Mouse (Mus musculus): ENCODE data around the gene Med7.
A peak's percentile ranks its signal among the peaks of the same experiment; 100 is the strongest.

Gene Med7

DNA sequence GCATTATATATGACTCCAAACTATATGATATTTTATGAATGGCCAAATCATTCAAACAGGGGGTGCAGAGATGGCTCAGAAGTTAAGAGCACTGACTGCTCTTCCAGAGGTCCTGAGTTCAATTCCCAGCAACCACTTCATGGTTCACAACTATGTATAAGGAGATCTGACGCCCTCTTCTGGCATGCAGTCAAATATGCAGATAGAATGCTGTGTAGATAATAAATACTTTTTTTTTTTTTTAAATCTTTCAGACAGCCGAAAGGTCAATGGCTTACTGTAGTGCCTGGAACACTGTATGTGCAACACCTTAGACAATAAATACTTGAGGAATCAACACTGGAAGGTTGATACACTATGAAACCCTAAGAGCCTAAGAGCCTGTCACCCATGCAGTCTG, 6.6 kb upstream of the Med7 start:
- DNase-seq (ENCODE audit: low read depth) = no peak

DNA sequence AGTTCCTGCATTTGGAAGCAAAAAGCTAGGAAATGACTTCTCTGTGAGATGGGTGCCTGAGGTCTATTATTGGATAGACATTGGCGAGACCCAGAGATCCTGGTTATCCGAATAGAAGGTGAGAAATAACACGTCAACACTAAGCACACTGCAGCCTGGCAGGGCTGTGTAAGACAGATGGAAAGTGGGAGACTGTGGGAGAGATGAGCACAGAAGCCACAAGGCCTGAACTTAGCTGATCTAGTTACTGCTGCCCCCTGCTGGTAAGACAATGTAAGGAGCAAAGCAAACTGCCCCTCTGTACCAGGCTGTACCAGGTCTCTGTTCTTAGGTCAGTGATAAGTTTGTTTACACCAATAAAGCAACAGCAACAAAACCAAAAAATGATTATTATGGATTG, 5.6 kb upstream of the Med7 start:
- peak; percentile 91 for DNase-seq (ENCODE audit: low read depth)

DNA sequence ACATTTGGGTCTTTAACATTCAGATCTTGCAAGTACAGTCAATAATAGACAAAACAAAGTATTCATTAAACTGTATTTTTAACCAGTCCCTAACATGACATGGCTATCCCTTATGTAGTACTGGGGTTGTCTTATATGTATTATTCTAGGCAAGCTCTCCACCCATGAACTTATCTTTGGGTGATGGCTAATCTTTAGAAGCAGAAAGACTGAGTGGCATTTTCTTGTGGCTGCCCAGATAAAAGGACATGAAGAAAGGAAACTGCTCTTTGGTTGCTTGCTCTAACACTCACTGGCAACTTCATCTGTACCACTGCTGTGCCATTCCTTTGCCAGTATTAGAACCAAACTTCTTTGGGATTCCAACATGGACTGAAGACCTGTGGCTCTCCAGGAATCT, 1.4 kb upstream of the Med7 start:
- DNase-seq (ENCODE audit: low read depth) = no peak

DNA sequence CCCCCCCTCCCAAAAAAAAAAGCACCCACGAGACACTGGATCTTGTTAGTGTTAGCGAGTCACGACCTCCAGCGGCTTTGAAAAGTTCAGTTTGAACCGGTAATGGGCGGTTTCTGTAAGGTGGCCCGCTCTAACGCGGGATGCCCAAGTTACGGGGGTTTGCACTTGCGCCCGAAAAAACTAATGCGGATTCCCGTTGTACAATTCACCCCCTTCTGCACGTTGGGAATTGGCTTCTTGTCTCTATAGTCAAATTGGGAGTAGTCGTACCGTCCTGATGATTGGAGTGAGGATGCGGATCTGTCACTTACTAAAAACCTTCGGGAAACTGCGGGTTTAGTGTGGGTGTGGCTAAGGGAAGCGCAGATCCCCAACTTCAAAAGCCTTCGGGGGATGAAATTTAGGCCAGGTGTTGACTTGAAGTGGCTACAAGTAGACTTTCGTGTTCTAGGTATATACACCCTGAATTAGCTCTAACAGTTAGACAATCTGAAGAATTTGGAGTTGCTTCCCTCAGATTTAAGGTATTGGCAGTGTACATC, 805 bp downstream of the Med7 start:
- DNase-seq (ENCODE audit: low read depth) = peak; percentile 83

DNA sequence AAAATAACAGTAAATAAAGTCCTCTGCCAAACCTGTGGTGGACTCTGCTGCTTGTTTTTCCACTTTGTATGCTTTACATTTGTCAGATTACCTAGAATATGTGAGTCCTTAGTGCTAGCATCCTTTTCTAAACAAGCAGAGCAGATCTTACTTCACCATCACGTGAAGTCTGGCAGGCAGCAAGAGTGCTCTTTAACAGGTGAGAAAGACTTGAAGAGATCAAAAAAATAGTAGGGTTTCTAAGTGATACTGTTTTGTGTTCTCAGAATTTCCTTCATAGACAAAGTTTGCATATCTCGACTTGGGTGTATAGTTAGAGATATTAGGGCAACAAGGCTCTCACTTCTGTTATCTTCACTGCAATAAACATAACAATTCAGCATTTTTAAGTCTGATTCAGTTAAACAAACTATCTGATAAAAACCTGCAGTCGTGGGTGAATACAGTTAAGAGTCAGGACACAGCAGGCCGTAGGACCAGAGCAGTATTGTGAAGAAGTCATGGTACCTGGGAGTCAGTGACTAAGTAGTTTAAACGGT, 2.3 kb downstream of the Med7 start:
- DNase-seq (ENCODE audit: low read depth) = no peak

DNA sequence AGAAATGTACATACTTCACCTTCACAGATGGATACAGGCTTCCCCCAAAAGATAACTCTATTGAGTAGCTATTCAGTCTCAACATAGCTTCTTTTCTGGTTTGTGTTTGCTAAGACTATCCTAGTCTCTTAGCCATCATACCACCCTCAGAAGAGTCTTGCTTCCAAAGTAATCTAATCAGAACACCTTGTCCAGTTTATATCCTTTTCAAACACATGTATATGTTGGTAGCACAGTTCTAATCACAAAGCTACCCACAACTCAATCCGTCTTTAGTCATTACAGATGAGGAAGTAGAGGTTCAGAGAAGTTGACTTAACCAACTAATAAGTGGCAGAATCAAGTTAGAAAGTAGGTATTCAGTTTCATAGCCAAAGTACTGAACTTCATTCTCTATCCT, 5.0 kb downstream of the Med7 start:
- DNase-seq (ENCODE audit: low read depth) = peak; percentile 43

DNA sequence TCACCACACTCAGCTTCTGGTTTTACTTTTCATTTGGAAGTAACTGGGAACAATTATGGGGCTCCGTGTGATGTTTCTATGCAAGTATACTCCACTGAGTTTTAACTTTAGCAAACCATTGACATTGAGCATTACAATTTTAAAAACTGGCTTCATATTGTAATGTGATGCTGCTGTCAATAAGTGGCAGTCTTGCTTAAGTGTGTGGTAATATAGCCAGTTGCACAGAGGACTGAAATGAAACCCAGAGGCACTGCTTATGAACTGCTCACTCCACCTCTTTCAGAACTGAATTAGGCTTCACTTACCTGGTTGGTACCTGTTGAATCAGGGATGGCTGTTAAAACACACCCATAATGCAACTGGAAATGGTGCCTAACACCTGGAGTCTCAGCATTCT, 6.4 kb downstream of the Med7 start:
- peak; percentile 75 for DNase-seq (ENCODE audit: low read depth)

DNA sequence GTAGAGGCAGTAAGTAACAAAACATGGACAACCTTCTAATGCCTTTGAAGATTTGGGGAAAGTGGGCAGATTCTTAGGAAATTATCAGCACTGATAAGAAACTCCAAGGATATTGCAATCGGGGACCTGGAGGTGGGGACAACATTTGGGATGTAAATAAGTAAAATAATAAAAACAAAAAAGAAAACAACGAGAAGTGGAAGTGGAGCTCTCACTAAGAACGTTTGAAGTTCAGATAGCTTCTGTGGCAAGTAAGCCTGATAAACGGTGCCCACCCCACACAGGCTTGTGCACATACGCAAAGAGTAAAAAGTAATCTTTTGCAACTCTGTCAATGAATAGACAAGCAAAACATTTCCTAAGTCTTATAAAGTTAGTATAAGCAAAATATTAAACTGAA, 7.3 kb downstream of the Med7 start:
- DNase-seq (ENCODE audit: low read depth) = no peak

DNA sequence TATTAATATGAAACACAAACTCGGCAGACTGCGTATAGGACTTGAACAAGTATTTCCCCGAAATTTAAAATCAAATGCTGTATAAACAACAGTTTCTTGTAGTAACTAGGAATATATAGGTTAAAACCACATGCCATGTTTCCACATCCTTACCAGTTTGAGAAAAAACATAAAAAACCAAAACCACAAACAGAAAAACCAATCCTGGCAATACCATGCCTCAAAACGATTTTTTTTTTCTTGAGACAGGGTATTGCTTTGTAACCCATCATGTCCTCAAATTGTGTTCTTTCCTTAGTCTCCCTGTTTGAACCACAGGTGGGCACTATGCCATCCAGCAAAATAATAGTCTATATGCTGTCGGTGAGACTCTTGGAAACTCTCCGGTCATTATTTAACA, 9.4 kb downstream of the Med7 start:
- DNase-seq (ENCODE audit: low read depth) = peak; percentile 50

DNA sequence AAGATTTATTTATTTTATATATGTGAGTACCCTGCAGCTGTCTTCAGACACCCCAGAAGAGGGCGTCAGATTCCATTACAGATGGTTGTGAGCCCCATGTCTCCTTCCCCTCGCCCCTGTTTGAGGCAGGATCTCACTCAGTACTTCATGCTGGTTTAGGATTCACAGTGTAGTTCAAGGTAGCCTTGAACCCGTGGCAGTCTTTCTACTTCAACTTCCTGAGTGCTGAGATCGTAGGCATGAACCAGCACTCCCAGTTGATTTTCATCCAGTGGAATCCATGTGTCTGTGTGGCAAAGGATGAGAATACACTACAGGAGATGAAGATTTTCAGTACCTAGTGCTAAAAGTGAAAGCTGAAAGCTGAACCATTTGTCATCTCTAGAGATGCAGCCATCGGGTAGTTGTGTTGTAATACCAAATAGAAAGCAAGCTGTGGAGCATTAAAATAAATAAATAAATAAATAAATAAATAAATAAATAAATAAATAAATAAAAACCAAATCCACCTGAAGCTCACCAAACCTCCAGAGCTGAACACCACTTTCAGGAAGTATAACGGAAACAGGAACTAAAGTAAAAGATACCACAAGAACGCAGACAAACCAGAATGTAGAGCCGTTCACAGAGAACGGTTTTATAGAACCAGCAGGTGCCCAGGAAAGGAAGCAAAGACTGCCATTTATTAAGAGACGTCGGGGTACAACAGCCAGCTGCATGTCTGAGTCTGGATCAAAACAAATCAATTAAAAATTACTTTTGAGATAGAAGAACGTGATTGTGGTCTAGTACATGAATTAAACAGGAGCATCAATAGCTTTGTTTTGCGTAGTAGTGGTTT, 11.1 kb downstream of the Med7 start:
- DNase-seq (ENCODE audit: low read depth) = peak; percentile 79

DNA sequence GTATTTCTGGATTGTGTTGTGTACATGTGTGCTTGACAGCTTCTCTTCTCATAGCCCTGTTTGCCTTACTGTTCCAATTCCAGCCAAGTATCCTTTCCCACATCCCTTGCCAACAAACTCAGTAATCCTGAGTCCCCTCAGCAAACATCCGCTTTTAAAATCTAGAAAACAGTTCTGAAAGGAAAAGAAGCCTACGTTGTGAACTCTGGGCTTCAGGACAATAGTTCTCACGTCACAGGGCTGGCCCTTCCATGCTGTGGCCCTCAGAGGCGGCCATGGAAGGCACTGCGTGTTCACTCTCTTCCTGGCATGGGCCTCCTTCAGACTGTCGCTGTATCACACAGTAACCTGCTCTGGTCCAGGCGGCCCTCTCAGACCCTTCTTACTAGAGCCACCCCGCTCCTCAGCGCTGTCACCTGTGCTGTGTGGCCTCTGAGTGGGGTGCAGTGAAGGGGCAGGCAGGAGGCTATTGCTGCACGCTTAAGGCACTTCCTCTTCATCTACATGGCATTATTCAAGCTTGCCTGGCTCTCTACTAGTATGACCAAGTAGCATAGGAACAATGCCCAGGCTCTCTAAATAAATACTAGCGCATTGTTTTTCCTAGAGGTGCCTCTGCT, 12.8 kb downstream of the Med7 start:
- DNase-seq (ENCODE audit: low read depth) = no peak

DNA sequence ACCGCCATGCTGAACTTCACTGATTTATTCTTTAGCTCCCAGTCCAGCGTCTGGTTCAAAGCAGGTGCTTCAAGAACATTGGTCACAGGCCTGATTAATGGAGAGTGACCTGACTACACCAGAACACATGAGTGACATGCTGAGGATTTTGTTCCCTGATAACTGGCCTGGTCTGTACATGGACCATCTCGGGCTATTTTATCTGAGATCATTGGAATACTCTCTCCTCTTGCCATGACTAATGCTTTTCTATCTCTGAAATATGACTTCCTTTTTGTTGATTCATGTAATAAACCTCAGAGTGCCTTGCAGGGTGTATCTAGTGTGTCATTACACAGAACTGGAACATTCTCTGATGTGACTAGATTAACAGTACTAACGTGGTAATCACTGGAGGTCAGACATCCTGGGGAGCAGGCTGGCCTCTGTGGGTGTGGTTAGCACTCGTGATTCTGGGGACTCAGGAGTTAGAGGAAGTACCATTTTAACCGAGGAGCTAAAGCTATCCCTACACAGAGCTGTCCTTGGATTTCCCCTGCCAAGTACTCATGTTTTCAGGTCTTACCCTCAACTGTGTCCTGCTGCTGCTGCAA, 17.8 kb downstream of the Med7 start, which contains the start of gene Havcr2:
TSS of gene Havcr2 (plus strand) at position 483 of the 593 bp plus-strand sequence.
- peak; percentile 95 for DNase-seq (ENCODE audit: low read depth)

DNA sequence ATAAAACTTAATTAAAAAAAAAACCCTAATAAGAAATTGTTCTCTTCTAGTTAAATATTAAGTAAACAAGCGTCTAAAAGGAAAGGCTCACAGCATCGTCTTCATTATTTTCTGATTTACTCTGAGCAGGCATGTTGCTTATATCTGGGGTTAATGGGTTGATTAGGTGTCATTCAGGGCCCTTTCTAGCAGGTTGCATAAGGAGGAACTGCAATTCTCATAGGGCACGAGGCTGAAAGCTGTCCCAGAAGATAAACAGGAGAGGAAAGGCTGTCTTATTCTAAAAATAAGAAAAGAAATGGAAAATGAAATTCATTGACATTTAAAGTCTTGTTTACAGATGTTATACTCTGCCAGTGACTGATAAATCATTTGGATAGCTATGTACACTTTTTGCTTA, 23.2 kb downstream of the Med7 start:
- no peak for DNase-seq (ENCODE audit: low read depth)

DNA sequence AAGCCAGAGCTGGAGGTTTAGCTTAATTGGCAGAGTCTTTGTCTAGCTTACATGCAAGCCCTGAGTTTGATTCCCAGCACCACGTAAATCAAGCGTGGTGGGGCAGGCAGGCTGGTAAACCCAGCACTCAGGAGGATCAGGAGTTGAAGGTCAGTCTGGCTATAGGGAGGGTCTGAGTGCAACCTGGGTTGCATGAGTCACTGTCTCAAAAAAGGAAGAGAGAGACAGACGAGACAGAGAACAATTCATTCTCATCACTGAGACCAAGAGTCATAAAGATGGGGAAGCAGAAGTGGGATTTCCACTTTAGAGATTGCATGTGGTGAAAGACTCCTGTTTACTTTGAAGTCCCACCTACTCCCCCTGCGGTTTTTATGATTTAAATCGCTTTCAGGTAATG, 24.6 kb downstream of the Med7 start:
- peak; percentile 57 for DNase-seq (ENCODE audit: low read depth)

DNA sequence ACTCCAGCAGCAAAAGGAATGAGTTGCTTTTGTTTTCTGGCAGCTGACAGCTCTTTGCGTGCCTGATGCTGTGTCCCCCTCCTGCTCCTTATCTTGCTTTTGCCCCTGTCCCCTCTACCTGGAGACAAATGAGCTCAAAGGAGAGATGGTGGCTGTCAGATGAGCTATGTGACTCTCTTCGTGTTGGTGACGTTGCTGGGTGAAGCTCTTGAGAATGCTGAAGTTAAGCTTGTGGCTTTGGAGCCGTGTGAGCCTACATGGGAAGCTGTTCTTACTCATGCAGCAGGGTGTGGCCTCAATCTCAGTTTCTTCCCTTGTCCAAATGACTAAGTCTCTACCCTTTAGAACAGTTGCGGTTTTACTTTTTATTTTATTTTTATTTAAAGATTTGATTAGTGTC, 25.2 kb downstream of the Med7 start:
- DNase-seq (ENCODE audit: low read depth) = peak; percentile 80

DNA sequence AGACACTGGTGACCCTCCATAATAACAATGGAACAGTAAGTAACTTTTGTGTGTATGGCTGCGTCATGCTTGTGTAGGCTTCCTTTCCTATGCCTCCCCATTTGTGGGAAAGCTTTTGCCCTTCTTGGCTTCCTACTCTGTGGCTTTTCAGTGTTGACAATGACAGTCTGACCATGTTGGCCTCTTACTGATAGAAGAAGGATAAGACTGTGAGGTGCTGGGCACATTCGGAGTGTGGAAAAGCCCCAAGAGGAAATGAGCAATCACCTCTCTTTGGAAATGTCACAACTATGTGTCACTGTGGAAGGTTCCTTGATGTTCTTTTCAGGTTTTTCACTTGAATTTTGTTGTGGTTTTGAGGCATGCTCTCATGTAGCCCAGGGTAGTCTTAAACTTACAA, 30.2 kb downstream of the Med7 start:
- DNase-seq (ENCODE audit: low read depth) = peak; percentile 98

DNA sequence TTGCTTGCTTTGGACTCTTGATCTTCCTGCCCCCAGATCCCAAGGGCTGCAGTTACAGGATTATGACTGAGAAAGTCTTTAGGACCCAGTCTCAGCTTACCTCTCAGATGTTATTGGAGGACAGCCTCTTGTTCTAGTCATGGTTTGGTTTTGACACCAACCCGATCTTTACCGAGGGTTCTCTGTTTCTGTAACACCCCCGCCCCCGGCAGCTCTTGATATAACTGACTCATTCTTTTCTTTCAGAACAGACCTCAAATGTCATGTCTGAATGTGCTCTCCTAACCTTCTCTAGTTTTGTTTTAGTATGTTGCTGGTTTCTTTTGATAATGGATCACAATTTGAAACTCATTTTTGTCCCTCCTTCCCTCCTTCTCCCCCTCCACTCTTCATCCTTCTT, 37.5 kb downstream of the Med7 start:
- no peak for DNase-seq (ENCODE audit: low read depth)

DNA sequence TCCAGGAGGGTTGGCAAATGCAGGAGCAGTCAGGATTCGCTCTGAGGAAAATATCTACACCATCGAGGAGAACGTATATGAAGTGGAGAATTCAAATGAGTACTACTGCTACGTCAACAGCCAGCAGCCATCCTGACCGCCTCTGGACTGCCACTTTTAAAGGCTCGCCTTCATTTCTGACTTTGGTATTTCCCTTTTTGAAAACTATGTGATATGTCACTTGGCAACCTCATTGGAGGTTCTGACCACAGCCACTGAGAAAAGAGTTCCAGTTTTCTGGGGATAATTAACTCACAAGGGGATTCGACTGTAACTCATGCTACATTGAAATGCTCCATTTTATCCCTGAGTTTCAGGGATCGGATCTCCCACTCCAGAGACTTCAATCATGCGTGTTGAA, 42.6 kb downstream of the Med7 start:
- no peak for DNase-seq (ENCODE audit: low read depth)

DNA sequence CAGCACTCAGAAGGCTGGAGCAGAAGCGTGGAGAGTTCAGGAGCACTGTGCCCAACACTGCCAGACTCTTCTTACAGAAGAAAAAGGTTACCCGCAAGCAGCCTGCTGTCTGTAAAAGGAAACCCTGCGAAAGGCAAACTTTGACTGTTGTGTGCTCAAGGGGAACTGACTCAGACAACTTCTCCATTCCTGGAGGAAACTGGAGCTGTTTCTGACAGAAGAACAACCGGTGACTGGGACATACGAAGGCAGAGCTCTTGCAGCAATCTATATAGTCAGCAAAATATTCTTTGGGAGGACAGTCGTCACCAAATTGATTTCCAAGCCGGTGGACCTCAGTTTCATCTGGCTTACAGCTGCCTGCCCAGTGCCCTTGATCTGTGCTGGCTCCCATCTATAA, 43.8 kb downstream of the Med7 start:
- peak; percentile 86 for DNase-seq (ENCODE audit: low read depth)

DNA sequence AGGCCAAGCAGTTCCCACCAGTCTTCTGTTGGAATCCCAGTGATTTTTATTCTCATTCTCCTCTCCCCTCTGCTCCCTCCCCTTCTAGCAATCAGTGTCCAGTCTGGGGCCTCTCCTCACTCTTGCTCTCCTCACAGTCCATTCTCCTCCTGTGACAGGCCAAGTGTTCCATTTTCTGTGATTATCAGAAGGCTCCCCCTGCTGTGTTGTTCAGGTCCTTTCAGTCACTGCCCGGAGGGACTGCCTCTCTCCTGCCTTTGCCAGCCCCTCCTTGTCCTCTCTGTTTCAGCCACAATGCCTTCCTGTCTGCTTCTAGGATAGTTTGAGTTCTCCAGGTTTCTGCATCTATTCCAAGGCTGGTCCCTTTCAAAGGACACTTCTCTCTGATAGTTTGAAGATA, 51.5 kb downstream of the Med7 start:
- peak; percentile 57 for DNase-seq (ENCODE audit: low read depth)

DNA sequence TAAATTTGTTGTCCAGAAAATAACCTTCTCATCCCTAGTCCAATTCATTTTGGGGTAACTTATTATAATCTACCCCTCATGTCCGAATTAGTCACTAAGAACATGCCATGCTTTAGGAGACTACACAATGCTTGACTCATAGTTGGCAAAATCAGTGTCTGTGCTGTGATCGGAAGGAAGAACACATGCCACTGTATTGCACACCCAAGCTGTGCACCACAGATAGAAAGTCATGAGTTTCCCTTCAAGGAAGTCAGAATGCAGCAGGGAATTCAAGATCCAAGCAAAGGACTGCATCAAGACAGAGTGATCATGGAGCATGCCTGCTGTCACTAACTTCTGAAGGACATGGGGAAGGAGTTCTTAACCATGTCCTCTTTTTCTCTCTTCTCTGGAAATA, 51.9 kb downstream of the Med7 start:
- peak; percentile 49 for DNase-seq (ENCODE audit: low read depth)
